Mouse (Mus musculus): ENCODE results near the gene Gm266.

GRCm38 (mm10) chr12:111472886-111473285, 12.7 kb downstream of the Gm266 start:
- TF ChIP-seq POLR2A (IDR thresholded peaks at IDR 0.05; ENCODE audit: low read depth, low read length) (no peak), GABPA (IDR thresholded peaks at IDR 0.05; ENCODE audit: insufficient replicate concordance, low read depth, low read length) (no peak), NRF1 (IDR thresholded peaks at IDR 0.05; ENCODE audit: low read depth, low read length) (no peak), KAT2A (IDR thresholded peaks at IDR 0.05; ENCODE audit: insufficient replicate concordance, low read length) (no peak), CTCF (conservative IDR thresholded peaks at IDR 0.05 in 1 of 2, IDR thresholded peaks at IDR 0.05 in 1 of 2; ENCODE audit: low read depth in 2 of 2, low read length in 2 of 2) (no peak), TBP (conservative IDR thresholded peaks at IDR 0.05; ENCODE audit: low read depth, low read length) (no peak), EP300 (IDR thresholded peaks at IDR 0.05; ENCODE audit: low read length) (no peak), MAZ (IDR thresholded peaks at IDR 0.05; ENCODE audit: low read depth, low read length) (no peak), MYC (IDR thresholded peaks at IDR 0.05; ENCODE audit: low read depth, low read length) (no peak), SIN3A (IDR thresholded peaks at IDR 0.05; ENCODE audit: low read length) (no peak), USF1 (IDR thresholded peaks at IDR 0.05; ENCODE audit: low read depth, low read length) (no peak), MAFK (IDR thresholded peaks at IDR 0.05; ENCODE audit: insufficient replicate concordance, low read length) (no peak)
